Mouse (Mus musculus): ENCODE data around the gene Gcc1.

The Gcc1 gene

DNA sequence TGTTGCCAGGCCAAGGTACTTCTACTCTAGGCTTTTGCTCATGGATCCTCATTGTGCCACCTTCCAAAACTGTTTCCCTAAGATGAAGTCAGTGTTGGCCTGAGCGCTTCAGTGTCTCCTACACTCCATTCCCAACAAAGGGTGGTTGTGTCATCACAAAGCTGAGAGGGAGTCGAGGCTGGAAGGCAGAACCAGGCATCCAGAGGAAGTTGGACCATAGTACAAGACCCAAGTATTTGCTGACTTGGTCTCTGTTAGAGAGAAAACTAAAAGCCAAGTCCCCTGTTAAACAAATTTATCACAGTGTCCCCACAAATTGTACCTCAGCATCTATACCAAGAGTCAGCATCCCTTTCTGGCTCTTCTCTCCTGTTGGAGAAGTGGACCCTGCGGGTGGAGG is at the start of gene Gcc1:
Gene Gcc1 (minus strand): TSS at position 101 of the 400 bp plus-strand sequence.
- DNase-seq, result no peak

DNA sequence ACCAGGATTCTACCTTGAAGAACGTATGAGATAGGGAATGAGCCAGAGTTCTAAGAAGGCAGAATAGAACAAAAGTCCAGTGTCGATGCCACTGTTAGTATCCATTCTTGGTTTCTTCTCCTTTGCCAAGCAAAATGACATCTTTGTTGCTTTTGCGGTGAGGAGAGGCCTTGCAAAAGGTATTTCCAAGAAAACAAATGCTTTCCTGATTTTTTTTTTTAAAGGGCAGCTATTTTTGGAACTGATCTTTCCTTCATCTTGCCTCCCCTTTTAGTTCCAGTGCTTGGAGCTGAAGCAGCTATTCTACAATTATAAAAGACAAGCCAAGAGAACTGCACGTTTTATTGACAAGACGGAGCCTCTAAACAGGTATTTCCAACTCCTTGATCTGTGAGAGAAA is 46.6 kb upstream of the Gcc1 start, which contains the start of gene Snd1:
Gene Snd1 (plus strand): TSS at position 301 of the 400 bp plus-strand sequence.
- DNase-seq, result no peak

DNA sequence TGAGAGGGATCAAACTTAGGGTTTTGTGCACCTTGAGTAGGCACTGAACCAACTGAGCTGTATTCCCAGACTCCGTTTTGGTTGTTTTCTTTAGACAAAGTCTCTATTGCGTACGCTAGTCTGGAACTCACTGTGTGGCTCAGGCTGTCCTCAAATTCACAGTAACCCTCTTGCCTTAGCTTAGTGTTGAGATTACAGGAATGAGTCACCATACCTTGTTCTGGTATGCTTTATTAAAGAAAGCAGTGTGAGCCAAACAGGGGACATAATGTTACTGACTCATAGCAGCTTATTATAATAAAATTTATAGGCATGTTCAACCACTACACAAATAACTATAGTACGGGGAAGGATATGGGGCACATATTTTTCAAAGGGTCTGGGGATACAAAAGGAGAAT is 46.0 kb upstream of the Gcc1 start:
- no peak for DNase-seq

DNA sequence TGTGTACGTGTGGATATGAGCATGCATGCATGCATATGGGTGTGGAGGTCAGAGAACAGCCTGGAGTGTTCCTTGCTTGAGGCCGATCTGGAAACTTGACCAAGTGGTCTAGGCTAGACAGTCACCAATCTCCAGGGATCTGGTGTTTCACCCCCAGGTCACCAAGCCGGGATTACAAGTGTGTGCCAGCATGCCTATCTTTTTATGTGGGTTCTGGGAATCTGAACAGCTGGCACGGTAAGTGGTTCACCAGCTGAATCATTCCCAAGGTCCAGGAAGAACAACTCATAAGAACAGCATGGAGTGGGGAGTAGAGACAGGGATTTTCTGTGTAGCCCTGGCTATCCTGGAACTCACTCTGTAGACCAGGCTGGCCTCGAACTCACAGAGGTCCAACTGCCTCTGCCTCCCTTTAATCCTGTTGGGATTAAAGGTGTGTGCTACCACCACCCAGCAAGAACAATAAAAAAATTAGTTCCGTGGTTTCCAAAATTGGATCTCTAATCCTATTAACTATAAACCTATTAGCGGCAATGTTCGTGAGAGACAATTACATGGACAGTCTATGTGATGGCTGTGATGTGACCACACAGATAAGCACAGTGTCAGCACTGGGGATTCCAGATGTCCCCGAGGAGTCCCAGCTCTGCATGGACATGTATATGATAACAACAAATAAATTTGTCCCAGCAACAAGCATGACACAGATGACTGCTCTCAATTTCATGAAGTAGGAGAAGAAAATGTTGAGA is 43.3 kb upstream of the Gcc1 start:
- no peak for DNase-seq

DNA sequence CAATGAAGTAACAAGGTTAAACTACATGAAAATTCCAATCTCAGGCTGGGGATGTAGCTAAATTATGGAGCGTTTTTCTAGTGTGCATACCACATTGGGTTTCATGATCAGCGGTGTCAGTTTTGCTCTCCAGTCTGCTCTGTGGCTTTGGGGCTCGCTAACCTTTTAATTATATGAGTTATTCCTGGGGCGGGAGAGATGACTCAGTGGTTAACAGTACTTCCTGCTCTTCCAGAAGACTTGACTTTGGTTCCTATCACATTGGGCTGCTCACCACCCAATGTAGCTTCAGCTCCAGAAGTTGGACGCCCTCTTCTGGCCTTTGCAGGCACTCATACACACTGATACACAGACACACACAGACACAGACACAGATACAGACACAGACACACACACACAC is 42.4 kb upstream of the Gcc1 start:
- DNase-seq, result no peak

DNA sequence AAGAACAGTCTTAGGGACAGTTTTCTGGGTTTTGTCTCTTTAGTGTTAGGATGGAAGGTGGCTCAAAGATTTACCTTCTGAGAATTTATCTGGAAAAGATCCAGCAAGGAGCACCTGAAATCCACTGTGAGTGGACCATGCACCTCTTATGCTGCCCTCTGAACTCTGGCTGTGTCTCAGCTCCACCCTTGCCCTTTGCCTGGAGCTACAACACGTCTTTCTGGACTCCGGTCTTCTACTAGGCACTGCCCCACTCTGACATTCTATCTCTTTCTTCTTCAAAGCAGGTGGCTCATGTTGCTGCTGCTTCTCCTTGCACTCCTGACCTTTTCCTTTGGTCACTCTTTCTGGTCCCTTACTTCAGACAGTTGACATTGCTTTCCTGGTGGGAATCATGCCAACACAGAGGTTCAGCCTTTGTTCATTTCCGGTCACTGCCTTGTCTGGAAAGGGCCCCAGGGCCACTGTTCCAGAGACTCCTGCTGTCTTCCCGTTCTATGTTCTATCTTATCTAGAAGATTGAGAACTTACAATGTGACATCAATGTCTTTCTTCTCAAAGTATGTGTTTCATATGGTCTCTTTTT is 41.9 kb upstream of the Gcc1 start:
- no peak for DNase-seq

DNA sequence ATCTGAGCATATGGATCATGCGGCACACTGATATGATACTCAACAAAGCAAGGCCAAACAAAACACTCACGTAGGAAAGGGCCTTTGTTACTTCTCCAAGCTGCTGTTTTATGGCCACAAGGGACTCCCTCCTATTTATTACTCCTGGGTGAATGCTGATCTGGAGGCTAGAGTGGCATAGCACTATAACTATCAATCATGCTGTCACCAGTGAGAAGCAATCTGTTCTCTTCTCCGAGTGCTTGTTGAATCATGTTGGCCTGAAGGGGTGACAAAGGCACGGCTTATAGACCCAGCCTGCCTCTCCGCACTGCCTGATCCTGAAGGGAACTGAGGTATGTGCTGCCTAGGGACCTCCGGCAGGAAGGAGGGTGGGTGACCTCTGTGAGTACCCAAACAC is 36.4 kb upstream of the Gcc1 start:
- no peak for DNase-seq

DNA sequence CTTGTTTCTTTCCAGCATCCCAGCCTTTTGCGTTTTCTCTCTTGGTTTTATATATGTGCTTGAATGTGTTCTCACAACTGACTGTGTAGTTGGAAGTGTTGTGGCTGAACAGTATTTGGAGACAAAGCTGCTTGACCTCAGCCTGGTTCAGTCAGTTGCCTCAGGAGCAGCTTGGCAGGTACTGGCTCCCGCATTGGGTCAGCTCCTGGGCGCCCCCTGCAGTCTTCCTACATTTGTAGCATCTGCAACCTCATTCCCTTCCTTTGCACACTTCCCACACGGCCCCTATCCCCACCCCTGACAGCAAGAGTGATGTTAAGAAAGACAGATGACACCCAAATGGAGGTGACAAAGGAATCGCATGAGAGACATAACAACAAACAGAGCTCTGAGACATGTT is 32.3 kb upstream of the Gcc1 start:
- DNase-seq, result peak; percentile 14 to 62

DNA sequence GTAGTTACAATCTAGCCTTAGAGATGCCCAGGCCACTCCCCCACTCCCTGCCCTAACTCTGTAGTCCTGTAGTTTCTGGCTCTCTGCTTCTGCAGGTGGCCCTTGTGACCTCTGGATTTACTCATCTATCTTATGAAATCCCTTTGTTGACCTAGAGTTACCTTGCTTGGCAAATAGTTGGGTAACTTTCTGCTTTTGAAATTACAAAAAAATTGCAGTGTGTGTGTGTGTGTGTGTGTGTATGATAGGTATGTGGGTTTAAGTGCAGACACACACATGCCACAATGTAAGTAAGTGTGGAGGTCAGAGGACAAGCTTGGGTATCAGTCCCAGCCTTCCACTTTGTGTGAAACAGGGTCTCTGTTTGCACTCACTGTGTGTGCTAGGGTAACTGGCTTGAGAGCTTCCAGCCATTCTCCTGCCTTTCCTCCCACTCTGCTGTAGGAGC is 31.1 kb upstream of the Gcc1 start:
- no peak for DNase-seq

DNA sequence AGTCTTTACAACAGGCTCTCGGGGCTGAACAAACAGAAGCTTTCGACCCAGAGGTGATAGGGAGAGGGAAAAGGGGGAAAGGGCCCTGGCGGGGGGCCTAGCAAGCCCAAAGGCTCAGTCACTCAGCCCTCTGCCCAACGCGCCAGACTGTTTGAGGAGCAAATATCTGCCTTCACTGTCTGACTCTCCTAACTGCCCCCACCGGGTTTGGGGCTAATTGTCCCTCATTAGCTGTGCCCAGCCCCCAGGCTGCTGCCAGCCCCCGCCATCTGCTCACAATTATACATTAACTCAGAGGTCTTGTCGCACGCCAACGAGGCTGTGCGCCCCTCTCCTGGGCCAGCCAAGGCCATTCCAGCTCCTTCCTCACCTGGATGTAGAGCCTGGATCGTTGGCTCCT is 22.8 kb upstream of the Gcc1 start:
- DNase-seq, result no peak

DNA sequence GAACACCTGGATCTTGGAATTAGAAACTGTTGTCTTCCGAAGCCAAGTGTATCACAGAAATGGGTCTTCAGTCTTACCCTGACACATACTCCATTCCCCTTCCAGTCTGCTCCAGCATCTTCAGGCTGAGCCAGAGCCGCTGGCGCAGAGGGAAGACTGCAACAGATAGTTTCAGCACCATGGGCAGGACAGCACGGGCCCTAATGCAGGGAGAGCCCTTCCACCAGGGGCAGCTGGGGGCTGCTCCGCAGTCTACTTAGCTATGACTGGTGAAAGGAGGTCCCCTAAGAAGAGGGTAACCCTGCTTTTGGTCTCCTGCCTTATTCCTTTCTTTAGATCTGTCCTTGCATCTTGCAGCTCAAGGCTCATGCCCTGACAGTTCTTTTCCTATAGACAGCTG is 22.3 kb upstream of the Gcc1 start:
- DNase-seq, result no peak

DNA sequence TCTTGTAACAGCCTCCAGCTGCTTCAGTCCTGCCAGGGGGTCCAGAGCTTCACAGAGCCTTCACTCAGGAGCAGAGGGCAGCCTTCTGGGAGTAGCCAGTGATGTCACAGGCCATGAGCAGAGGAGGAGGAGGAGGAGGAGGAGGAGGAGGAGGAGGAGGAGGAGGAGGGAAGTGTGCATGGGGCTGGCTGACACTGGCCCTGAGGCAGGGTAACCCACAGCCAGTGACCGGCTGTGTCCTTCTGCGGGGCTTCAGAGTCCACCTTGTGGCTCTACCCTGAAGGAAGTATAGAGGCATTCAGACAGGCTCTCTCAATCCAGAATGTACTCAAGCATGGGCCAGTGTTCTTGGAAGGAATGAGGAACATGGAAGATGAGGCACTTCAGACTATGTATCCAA is 21.1 kb upstream of the Gcc1 start, which contains the start of gene Pax4:
Gene Pax4 (minus strand): TSS at position 101 of the 400 bp plus-strand sequence.
- no peak for DNase-seq

DNA sequence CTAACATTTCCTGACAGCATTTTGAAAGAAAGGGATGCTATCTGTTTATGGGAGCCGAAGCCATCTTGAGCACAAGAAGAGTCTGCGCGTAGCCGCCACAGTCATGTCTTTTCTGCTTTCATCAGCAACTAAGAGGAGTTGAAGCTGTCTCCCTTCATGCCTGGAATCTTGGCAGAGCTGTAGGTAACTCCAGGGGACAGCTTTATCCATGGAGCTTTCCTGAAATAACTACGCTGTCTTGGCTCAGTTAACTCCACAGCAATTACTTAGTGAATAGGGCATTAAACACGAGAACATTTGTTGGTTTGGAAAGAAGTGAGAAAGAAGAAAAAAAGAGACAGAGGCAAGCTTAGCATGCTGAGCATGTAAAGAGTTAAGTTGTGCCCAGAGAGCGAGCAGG is 19.7 kb upstream of the Gcc1 start:
- no peak for DNase-seq

DNA sequence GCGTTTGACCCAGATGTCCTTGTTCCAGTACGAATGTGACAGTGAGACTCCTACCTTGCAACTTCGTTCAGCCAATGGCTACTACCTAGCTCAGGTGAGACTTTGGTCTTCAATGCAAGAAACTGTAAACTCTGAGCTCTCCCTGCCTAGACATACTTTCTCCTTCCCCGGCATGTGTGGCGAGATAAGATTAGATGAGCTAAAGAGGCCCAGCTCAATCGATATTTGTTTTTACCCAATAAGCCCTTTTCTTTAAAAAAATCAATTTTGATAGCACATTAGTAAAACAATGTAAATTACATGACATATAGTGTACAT is 3.3 kb upstream of the Gcc1 start:
- DNase-seq, result no peak

DNA sequence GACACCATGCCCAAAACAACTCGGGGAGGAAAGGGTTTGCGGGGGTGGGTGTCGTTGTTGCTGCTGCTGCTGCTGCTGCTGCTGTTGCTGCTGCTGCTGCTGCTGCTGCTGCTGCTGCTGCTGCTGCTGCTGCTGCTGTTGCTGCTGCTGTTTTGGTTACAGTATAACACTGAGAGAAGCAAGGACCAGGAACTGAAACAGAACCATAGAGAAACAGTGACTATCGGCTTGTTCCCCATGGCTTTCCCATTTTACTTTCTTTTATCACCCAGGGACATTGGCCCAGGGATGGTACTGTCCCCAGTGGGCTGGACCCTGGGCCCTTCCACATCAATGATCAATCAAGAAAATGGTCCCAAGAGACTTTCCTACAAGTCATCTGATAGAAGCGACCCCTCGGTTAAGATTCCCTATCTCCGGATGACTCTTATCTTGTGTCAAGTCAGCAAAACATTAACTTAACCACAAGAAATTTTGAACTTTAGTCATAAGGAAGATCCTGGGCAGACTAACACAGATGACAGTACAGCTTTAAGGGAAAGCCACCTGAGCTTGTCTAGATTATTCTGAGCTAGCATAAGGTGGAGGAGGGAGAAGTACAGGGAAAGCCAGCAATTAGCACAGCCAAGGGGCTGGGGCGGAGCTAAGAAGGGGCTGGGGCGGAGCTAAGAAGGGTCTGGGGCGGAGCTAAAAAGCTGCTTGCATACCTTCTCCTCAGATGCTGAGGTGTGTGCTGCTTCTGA is 2.8 kb upstream of the Gcc1 start:
- no peak for DNase-seq

DNA sequence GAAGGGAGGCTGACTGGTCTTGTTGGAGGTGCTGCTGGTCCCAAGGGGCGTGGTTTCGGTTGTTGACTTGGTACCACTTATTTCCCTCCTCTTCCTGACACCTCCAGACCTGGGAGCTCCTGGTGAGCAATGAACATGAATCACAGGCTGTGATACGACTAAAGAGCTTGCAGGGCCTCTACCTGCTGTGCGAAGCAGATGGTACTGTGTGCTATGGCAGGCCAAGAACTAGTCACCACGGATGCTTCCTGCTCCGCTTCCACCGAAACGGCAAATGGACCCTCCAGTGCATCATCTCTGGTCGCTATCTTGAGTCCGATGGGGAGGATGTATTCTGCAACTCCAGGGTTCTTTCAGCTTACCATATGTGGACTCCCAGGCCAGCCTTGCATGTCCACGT is 1.7 kb upstream of the Gcc1 start:
- no peak for DNase-seq

DNA sequence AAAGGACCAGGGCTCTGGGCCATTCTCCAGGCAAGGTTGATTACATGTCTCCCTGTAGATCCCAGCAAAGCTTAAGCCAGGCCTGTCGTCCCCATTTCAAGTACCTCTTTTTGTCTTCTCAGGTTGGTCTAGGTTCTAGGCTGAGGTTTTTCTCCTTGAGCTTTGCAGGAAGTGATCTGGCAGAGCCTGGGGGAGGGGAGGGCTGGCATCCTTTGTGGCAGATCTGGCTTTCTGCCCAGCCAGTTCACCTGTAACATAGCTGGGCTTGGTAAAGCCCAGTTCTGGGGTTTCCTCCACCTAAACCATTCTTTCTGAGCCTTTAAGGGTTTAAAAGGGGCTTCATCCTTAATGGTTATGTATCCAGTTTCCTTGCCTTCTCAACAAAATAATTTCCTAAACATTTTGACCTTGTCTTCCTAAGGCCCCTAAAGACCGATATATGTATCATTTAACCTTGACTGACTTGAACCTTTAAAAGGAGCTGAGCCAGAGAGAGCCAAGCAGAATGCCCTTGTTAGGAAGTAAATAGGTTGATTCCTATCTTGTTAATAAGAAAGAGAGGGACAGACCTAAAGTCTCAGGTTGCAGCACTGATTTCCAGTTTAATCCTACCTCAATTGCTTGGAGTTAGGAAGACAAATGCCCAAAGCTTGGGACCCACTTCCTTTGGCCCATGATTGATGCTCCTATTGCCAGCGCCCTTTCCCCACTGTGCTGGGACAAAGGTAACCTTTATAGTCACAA is 922 bp downstream of the Gcc1 start, which contains the start of gene Fscn3:
Gene Fscn3 (plus strand): TSS at position 694 of the 744 bp plus-strand sequence.
- DNase-seq, result no peak

DNA sequence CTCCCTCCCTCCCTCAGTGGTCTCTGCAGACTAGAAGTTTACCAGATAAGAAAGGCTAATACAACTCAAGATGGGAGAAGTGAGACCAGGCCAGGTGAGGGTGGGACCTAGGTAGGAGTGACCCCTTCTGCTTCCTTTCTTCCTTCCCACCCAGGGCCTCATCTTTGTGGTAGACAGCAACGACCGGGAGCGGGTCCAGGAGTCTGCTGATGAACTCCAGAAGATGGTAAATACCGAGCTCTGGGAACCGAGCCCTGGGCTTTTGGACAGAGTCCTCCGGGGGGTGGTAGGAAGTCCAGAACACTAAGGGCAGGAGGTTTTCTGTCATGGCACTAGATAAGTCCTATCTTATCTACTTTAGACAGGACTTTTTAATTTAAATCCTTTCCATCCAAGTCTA is 3.2 kb downstream of the Gcc1 start:
- no peak for DNase-seq

DNA sequence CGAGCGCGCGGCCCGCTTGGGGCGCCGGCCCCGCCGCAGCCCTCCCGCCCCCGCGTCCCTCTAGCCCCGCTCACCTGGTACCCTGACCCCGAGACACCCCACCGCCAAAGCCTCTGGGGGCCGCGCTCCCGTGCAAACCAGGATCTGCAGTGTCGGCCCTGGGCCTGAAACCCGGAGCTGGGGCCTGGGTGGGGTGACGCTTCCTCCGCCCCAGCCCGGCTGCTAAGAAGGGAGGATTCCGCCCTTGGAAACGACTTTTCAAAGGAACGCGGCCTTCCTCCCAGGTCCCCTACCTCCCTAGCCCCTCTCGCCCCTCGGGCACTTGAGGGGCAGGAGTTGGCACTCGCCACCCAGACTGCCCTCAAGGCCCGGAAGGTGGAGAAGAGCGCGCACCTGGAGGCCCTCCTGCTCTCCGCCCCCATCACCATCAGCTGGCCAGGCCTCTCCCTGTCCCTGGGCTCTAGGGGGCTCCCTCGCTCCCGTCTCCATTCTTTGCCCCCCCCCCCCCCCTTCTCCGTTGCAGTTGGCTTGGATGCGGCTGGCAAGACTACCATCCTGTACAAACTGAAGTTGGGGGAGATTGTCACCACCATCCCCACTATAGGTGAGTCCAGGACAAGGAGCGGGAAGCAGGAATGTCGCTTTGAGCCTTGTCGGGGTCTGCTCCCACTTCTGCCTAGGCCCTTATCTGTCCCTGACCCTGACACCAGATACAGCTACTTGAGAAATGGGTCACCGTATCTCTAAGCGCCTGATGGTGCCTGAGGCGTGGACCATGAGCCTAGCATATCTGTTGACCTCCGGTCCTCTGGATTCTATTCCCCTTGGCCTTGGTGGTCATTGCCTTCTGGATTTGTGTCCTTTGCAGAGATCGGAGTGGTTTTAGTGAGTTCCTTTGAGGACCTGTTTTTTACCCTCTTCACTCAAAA is 4.2 kb downstream of the Gcc1 start:
- DNase-seq, result peak in 1 of 2 experiments; percentile 43

DNA sequence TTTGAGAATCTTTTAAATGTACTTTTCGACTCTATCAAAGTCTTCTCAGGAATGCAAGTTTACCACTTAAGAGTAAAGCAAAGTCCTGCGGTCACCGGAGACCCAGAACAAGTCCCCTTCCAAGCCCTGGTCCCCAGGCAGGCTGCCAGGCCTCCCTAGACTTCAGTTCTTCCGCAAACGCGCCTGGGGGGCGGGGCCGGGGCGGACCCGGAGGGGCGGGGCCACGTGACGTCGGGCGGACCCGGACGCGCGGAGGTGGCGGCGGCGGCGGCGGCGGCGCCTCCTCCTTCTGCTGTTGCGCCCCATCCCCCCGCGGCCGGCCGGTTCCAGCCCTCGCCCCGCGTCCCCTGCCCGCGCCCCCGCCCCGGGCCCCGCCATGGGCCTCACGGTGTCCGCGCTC is 4.9 kb downstream of the Gcc1 start, which contains the start of gene Arf5:
Gene Arf5 (plus strand): TSS at position 248 of the 400 bp plus-strand sequence.
- peak; percentile 91 to 98 for DNase-seq

DNA sequence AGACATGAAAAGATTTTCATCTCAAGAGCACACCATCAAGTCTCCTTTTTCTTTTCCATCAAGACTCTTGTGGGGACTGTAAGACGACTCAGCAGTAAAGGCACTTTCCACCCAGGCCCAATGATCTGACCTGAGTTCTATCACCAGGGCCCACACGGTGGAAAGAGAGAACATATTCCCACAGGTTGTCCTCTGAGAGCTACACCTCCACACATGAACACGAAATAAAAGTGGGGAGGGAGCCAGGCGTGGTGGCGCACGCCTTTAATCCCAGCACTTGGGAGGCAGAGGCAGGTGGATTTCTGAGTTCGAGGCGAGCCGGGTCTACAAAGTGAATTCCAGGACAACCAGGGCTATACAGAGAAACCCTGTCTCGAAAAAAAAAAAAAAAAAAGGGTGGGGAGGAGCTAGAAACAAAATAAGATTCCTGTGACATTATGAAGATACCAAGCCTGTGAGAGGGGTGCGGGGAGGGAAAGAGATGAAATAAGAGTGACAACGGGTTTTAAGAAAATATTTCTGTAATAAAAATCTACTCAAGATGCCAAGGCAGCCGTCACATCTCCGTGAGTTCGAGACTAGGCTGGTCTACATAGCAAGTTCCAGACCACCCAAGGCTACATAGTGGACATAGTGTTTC is 5.4 kb downstream of the Gcc1 start:
- DNase-seq, result no peak
